Mouse (Mus musculus) MEL (cell line): ENCODE measurements around the gene Fahd1. TPM values are rescaled to one million over a fixed set of nuclear protein-coding genes. Genes with fewer than 3 reads are reported as not detected.

Experiments used
- DNase-seq: peaks from one replicate; pipeline ENCODE4 v3.0.0; 2011; ENCODE audit warnings: low read depth, low spot score
- H3K27ac ChIP-seq: 2 replicates; pipeline ENCODE4 v1.5.1; 2012; ENCODE audit warnings: low read depth, mild to moderate bottlenecking, control low read depth, low read length, moderate library complexity; ENCODE audit not compliant: control insufficient read depth
- H3K27me3 ChIP-seq, 2 experiments: fragments of 150-350 bp in 1 of 2; sonication (generic) in 1 of 2; 2 replicates each; pipeline ENCODE4 v1.6.1; 2012; ENCODE audit warnings: low read length in 2 of 2, mild to moderate bottlenecking in 2 of 2, improper control_type of control experiment in 1 of 2, moderate library complexity in 1 of 2; ENCODE audit not compliant: insufficient read depth in 2 of 2, control insufficient read depth in 1 of 2
- H3K36me3 ChIP-seq, 2 experiments: 2 replicates each; pipeline ENCODE4 v1.6.1; 2012 to 2014; ENCODE audit warnings: low read length in 2 of 2, improper control_type of control experiment in 1 of 2, inconsistent platforms in 1 of 2, mild to moderate bottlenecking in 1 of 2; ENCODE audit not compliant: insufficient read depth in 2 of 2, control insufficient read depth in 1 of 2
- H3K4me1 ChIP-seq, 2 experiments: fragments of 150-350 bp in 1 of 2; sonication (generic) in 1 of 2; 2 replicates each; pipeline ENCODE4 v1.6.1; 2012; ENCODE audit warnings: low read length in 2 of 2, improper control_type of control experiment in 1 of 2, mild to moderate bottlenecking in 1 of 2; ENCODE audit not compliant: insufficient read depth in 2 of 2, control insufficient read depth in 1 of 2
- H3K4me3 ChIP-seq, 2 experiments: fragments of 150-350 bp in 1 of 2; sonication (generic) in 1 of 2; 2 replicates each; pipeline ENCODE4 v1.5.1; 2012; ENCODE audit warnings: low read depth in 2 of 2, low read length in 2 of 2, mild to moderate bottlenecking in 2 of 2, moderate library complexity in 2 of 2, control low read depth in 1 of 2, improper control_type of control experiment in 1 of 2; ENCODE audit not compliant: control insufficient read depth in 1 of 2, insufficient read depth in 1 of 2
- H3K79me2 ChIP-seq: 2 replicates; pipeline ENCODE4 v1.6.1; 2012; ENCODE audit warnings: mild to moderate bottlenecking, low read length, moderate library complexity; ENCODE audit not compliant: control insufficient read depth, poor library complexity, insufficient read depth
- H3K9ac ChIP-seq: 2 replicates; pipeline ENCODE4 v1.6.1; 2012; ENCODE audit warnings: low read depth, mild to moderate bottlenecking, control low read depth, low read length, moderate library complexity; ENCODE audit not compliant: control insufficient read depth, poor library complexity, severe bottlenecking
- H3K9me3 ChIP-seq: fragments of 150-350 bp; sonication (generic); replicated peaks from 2 replicates; pipeline ENCODE4 v1.6.1; 2012; ENCODE audit warnings: mild to moderate bottlenecking, low read length, improper control_type of control experiment, moderate library complexity; ENCODE audit not compliant: insufficient read depth
- CHD1 ChIP-seq: IDR thresholded peaks from 2 replicates; pipeline ENCODE4 v1.6.1; 2012; ENCODE audit warnings: low read depth, mild to moderate bottlenecking, inconsistent platforms, low read length, improper control_type of control experiment
- E2F4 ChIP-seq: IDR thresholded peaks from 2 replicates; pipeline ENCODE4 v1.6.1; 2011; ENCODE audit warnings: low read depth, low read length, improper control_type of control experiment, borderline replicate concordance
- ELF1 ChIP-seq: IDR thresholded peaks from 2 replicates; pipeline ENCODE4 v1.6.1; 2014; ENCODE audit warnings: low read depth, mild to moderate bottlenecking, inconsistent platforms, low read length, improper control_type of control experiment, moderate library complexity
- EP300 ChIP-seq, 2 experiments: IDR thresholded peaks; 2 replicates each; pipeline ENCODE4 v1.6.1; 2011; ENCODE audit warnings: improper control_type of control experiment in 2 of 2, low read length in 2 of 2, low read depth in 1 of 2, mild to moderate bottlenecking in 1 of 2
- ETS1 ChIP-seq: IDR thresholded peaks from 2 replicates; pipeline ENCODE4 v1.6.1; 2012; ENCODE audit warnings: low read depth, mild to moderate bottlenecking, inconsistent platforms, low read length, improper control_type of control experiment, moderate library complexity
- GABPA ChIP-seq: IDR thresholded peaks from 2 replicates; pipeline ENCODE4 v1.6.1; 2012; ENCODE audit warnings: low read depth, mild to moderate bottlenecking, inconsistent platforms, low read length, improper control_type of control experiment, moderate library complexity
- GATA1 ChIP-seq: IDR thresholded peaks from 2 replicates; pipeline ENCODE4 v1.6.1; 2011; ENCODE audit warnings: low read depth, low read length, improper control_type of control experiment
- HCFC1 ChIP-seq: IDR thresholded peaks from 2 replicates; pipeline ENCODE4 v1.6.1; 2012; ENCODE audit warnings: low read depth, mild to moderate bottlenecking, inconsistent platforms, low read length, improper control_type of control experiment, moderate library complexity
- JUND ChIP-seq: IDR thresholded peaks from 2 replicates; pipeline ENCODE4 v1.6.1; 2011; ENCODE audit warnings: low read depth, mild to moderate bottlenecking, improper control_type of control experiment, low read length
- KAT2A ChIP-seq: conservative IDR thresholded peaks from 2 replicates; pipeline ENCODE4 v1.6.1; 2012; ENCODE audit warnings: low read depth, low read length, improper control_type of control experiment, inconsistent platforms
- MAX ChIP-seq: IDR thresholded peaks from 2 replicates; pipeline ENCODE4 v1.6.1; 2011; ENCODE audit warnings: low read length, improper control_type of control experiment
- MAZ ChIP-seq: IDR thresholded peaks from 2 replicates; pipeline ENCODE4 v1.6.1; 2012; ENCODE audit warnings: low read depth, mild to moderate bottlenecking, inconsistent platforms, low read length, improper control_type of control experiment
- MEF2A ChIP-seq: IDR thresholded peaks from 2 replicates; pipeline ENCODE4 v1.6.1; 2014; ENCODE audit warnings: low read depth, mild to moderate bottlenecking, inconsistent platforms, low read length, improper control_type of control experiment; ENCODE audit not compliant: poor library complexity, insufficient replicate concordance, severe bottlenecking; ENCODE audit errors: extremely low read depth
- MXI1 ChIP-seq: IDR thresholded peaks from 2 replicates; pipeline ENCODE4 v1.6.1; 2011; ENCODE audit warnings: mild to moderate bottlenecking, low read depth, low read length, improper control_type of control experiment
- MYB ChIP-seq: IDR thresholded peaks from 2 replicates; pipeline ENCODE4 v1.6.1; 2011; ENCODE audit warnings: mild to moderate bottlenecking, low read depth, low read length, improper control_type of control experiment
- MYC ChIP-seq: IDR thresholded peaks from 2 replicates; pipeline ENCODE4 v1.6.1; 2011; ENCODE audit warnings: low read depth, mild to moderate bottlenecking, low read length, improper control_type of control experiment, moderate library complexity
- NELFE ChIP-seq: IDR thresholded peaks from 2 replicates; pipeline ENCODE4 v1.6.1; 2011; ENCODE audit warnings: low read depth, low read length, improper control_type of control experiment
- POLR2A ChIP-seq, 2 experiments: IDR thresholded peaks; 2 replicates each; pipeline ENCODE4 v1.6.1; 2011 to 2012; ENCODE audit warnings: low read length in 2 of 2, mild to moderate bottlenecking in 2 of 2, control low read depth in 1 of 2, improper control_type of control experiment in 1 of 2, low read depth in 1 of 2, moderate library complexity in 1 of 2; ENCODE audit not compliant: control insufficient read depth in 1 of 2, insufficient read depth in 1 of 2, poor library complexity in 1 of 2
- POLR2AphosphoS2 ChIP-seq: IDR thresholded peaks from 2 replicates; pipeline ENCODE4 v1.6.1; 2011; ENCODE audit warnings: low read length, improper control_type of control experiment
- POLR2AphosphoS5 ChIP-seq: IDR thresholded peaks from 2 replicates; pipeline ENCODE4 v1.6.1; 2012; ENCODE audit warnings: low read depth, borderline replicate concordance, mild to moderate bottlenecking, inconsistent platforms, low read length, moderate library complexity, mixed read lengths
- RAD21 ChIP-seq: IDR thresholded peaks from 2 replicates; pipeline ENCODE4 v1.6.1; 2011; ENCODE audit warnings: mild to moderate bottlenecking, low read depth, low read length, improper control_type of control experiment
- SIN3A ChIP-seq: IDR thresholded peaks from 2 replicates; pipeline ENCODE4 v1.6.1; 2012; ENCODE audit warnings: low read length, improper control_type of control experiment, inconsistent platforms
- SMC3 ChIP-seq: IDR thresholded peaks from 2 replicates; pipeline ENCODE4 v1.6.1; 2011; ENCODE audit warnings: low read depth, low read length, improper control_type of control experiment
- TCF12 ChIP-seq: IDR thresholded peaks from 2 replicates; pipeline ENCODE4 v1.6.1; 2014; ENCODE audit warnings: low read depth, mild to moderate bottlenecking, inconsistent platforms, low read length, improper control_type of control experiment, moderate library complexity
- UBTF ChIP-seq: IDR thresholded peaks from 2 replicates; pipeline ENCODE4 v1.6.1; 2012; ENCODE audit warnings: low read depth, mild to moderate bottlenecking, inconsistent platforms, low read length, improper control_type of control experiment, moderate library complexity, borderline replicate concordance; ENCODE audit not compliant: insufficient read depth
- USF2 ChIP-seq, 2 experiments: IDR thresholded peaks; 2 replicates each; pipeline ENCODE4 v1.6.1; 2011 to 2012; ENCODE audit warnings: improper control_type of control experiment in 2 of 2, low read length in 2 of 2, borderline replicate concordance in 1 of 2, inconsistent platforms in 1 of 2, low read depth in 1 of 2, mild to moderate bottlenecking in 1 of 2; ENCODE audit not compliant: insufficient read depth in 1 of 2
- ZC3H11A ChIP-seq: IDR thresholded peaks from 2 replicates; pipeline ENCODE4 v1.6.1; 2012; ENCODE audit warnings: low read depth, mild to moderate bottlenecking, inconsistent platforms, low read length, improper control_type of control experiment
- ZKSCAN1 ChIP-seq: IDR thresholded peaks from 2 replicates; pipeline ENCODE4 v1.6.1; 2012; ENCODE audit warnings: low read depth, mild to moderate bottlenecking, inconsistent platforms, low read length, improper control_type of control experiment, moderate library complexity
- ZNF384 ChIP-seq: IDR thresholded peaks from 2 replicates; pipeline ENCODE4 v1.6.1; 2012; ENCODE audit warnings: low read depth, mild to moderate bottlenecking, inconsistent platforms, low read length, improper control_type of control experiment
- polyA plus RNA-seq, 2 experiments: library from polyadenylated mRNA; stranded (reverse) in 1 of 2; unstranded in 1 of 2; fragments of >175 nt in 1 of 2; fragments of >200 nt in 1 of 2; gene quantifications; 2 replicates each; pipeline versions ENCODE4 v1.2.1 to v1.2.4; 2012; ENCODE audit warnings: low replicate concordance in 2 of 2, low read depth in 1 of 2; ENCODE audit not compliant: insufficient read length in 2 of 2, insufficient read depth in 1 of 2, missing spikeins in 1 of 2
- total RNA-seq: library from RNA; depleted of rRNA; stranded (reverse); fragments of 300-350 nt; gene quantifications from 2 replicates; pipeline ENCODE4 v1.2.3, GENCODE M21; 2012

Fahd1 gene
- total and polyA plus RNA-seq, 3 experiments = 2.7 to 4.7 TPM; not detected in 1

DNA sequence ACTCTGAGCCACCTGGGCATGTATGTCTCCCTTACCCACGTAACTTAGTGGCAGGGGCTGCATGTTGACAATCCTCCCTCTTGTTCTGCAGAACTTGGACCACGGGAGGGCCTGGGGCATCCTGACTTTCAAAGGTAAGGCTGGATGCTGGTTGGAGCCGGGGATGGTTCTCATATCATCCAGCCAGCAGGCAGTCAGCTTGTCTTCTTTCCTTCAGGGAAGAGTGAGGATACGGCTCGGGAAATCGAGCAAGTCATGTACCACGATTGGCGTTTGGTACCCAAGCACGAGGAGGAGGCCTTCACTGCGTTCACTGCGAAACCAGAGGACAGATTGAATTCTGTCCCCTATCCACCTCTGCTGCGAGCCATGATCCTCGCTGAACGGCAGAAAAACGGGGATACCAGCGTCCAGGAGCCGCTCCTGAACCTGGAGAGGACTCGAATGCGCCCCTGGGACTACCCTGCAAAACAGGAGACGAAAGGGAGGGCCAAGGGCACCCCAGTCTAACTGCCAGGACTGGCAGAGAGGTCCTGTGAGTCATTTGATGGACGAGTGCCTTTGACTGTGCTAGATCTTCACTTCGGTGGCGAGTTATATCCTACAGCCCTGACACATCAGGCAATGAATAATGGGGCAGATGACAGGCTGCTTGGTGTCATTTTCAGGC, 45.5 kb upstream of the Fahd1 start:
- H3K27me3 ChIP-seq = no peaks in the 10 kb centered on the region
- H3K79me2 ChIP-seq = peaks cover 34% of the 10 kb centered on the region
- peak overlapping the region; percentile 80 to 94 for H3K4me3 ChIP-seq
- peak overlapping the region; percentile 65 for H3K27ac ChIP-seq
- H3K9me3 ChIP-seq = no peaks in the 10 kb centered on the region
- H3K9ac ChIP-seq = peak overlapping the region; percentile 95
- peaks cover 0 to 7% of the 10 kb centered on the region in 2 experiments; a peak in 2 of 4 replicates for H3K36me3 ChIP-seq
- peaks cover 0 to 16% of the 10 kb centered on the region in 2 experiments; a peak in 2 of 4 replicates for H3K4me1 ChIP-seq
- TF ChIP-seq ETS1 = no peak
- TF ChIP-seq POLR2A (IDR thresholded peaks at IDR 0.05; ENCODE audit: control insufficient read depth in 1 of 2, insufficient read depth in 1 of 2, low read depth in 1 of 2, low read length in 2 of 2, poor library complexity in 1 of 2) = 0 out of 4 replicates have a peak, but pooled peaks of 1 of the 2 experiments have one; percentile 4
- no peak for TF ChIP-seq EP300 (IDR thresholded peaks at IDR 0.05; ENCODE audit: low read depth in 1 of 2, low read length in 2 of 2)
- TF ChIP-seq, all 39 proteins: peak for 1
- no peak for DNase-seq

DNA sequence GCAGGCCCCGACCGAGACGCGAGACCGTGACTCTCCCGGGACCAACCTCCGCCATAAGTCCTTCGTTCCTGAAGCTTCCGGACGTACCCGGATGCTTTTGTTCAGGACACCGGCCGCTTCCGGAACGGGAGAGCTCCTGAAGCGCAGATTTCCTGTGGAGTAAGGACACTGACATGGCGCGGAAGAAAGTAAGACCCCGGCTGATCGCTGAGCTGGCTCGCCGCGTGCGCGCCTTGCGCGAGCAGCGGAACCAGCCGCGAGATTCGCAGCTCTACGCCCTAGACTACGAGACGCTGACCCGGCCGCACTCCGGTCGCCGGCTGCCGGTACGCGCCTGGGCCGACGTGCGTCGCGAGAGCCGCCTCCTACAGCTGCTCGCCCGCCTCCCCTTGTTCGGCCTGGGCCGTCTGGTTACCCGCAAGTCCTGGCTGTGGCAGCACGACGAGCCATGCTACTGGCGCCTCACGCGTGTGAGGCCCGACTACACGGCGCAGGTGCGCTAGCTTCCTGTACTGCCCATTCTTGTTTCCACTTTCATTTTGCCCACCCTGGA, 44.9 kb upstream of the Fahd1 start, which contains the start of the genes Eme2 and Mrps34:
Eme2 (minus strand) TSS at position 93 of the 553 bp plus-strand sequence.
Mrps34 (plus strand) TSS at position 122 of the 553 bp plus-strand sequence.
- peaks cover 34% of the 10 kb centered on the region for H3K79me2 ChIP-seq
- no peaks in the 10 kb centered on the region for H3K9me3 ChIP-seq
- DNase-seq = peak; percentile 95
- no peaks in the 10 kb centered on the region for H3K27me3 ChIP-seq
- peak within 1 kb of the TSS; percentile 95 for H3K9ac ChIP-seq
- peak within 1 kb of the TSS; percentile 65 for H3K27ac ChIP-seq
- H3K4me3 ChIP-seq = peak within 1 kb of the TSS; percentile 80 to 94
- peaks cover 0 to 16% of the 10 kb centered on the region in 2 experiments; a peak in 2 of 4 replicates for H3K4me1 ChIP-seq
- peaks cover 0 to 7% of the 10 kb centered on the region in 2 experiments; a peak in 2 of 4 replicates for H3K36me3 ChIP-seq
- TF ChIP-seq MAZ (no peak), MYB (no peak), GATA1 (no peak), POLR2AphosphoS5 (no peak), E2F4 (no peak), GABPA (no peak), MYC (peak; percentile 74; the same call in 1 of the 2 replicates), MAX (peak; percentile 83), ZC3H11A (no peak), CHD1 (0 out of 2 replicates have a peak, but pooled peaks have one; percentile 83), RAD21 (no peak), SIN3A (peak; percentile 93), POLR2AphosphoS2 (peak; percentile 92), ZNF384 (no peak), UBTF (0 out of 2 replicates have a peak, but pooled peaks have one; percentile 80), USF2 (IDR thresholded peaks at IDR 0.05; ENCODE audit: borderline replicate concordance in 1 of 2, insufficient read depth in 1 of 2, low read depth in 1 of 2, low read length in 2 of 2) (no peak), HCFC1 (peak; percentile 90), SMC3 (no peak), KAT2A (peak; percentile 60), MEF2A (no peak), MXI1 (peak; percentile 76), JUND (no peak), NELFE (peak; percentile 91), POLR2A (IDR thresholded peaks at IDR 0.05; ENCODE audit: control insufficient read depth in 1 of 2, insufficient read depth in 1 of 2, low read depth in 1 of 2, low read length in 2 of 2, poor library complexity in 1 of 2) (peak; percentile 70 to 93; a peak in 3 of 4 replicates), ZKSCAN1 (no peak), TCF12 (peak; percentile 77), ELF1 (peak; percentile 88)
